Mouse (Mus musculus): ENCODE data around the gene Gm9732. TPM values are rescaled to one million over a fixed set of nuclear protein-coding genes. Genes with fewer than 3 reads are reported as not detected.
"Not testable (repeated sequence)": the region's sequence is repeated elsewhere in the genome, so short reads cannot be mapped to it uniquely, and the experiment has no call there.

The Gm9732 gene
- not detected for total RNA-seq (2021)
- not detected in 2 replicates for polyA plus RNA-seq (2012; rRNA removed)
- long read RNA-seq = 0 reads

- H3K36me3 ChIP-seq (ENCODE audit: control insufficient read depth, insufficient read depth, low read length); H3K9ac ChIP-seq (ENCODE audit: low read depth, low read length); intact Hi-C loops (cut with DNase I); H3K27me3 ChIP-seq (ENCODE audit: control insufficient read depth, insufficient read depth, low read length); H3K4me1 ChIP-seq (ENCODE audit: control insufficient read depth, insufficient read depth, low read length); H3K79me2 ChIP-seq (replicated peaks; ENCODE audit: control insufficient read depth, insufficient read depth, low read length); H3K27ac ChIP-seq; H3K4me3 ChIP-seq: not testable (repeated sequence)
- peak in 1 of 2 experiments; percentile 47 for DNase-seq
- WGBS = 67% methylated on average over 8 of the region's 8 CpGs
Measured at GRCm38 (mm10) chr14:43274986-43275511, at the start of gene Gm9732. Gene Gm9732, plus strand, starts transcription at chr14:43275036.

DNA sequence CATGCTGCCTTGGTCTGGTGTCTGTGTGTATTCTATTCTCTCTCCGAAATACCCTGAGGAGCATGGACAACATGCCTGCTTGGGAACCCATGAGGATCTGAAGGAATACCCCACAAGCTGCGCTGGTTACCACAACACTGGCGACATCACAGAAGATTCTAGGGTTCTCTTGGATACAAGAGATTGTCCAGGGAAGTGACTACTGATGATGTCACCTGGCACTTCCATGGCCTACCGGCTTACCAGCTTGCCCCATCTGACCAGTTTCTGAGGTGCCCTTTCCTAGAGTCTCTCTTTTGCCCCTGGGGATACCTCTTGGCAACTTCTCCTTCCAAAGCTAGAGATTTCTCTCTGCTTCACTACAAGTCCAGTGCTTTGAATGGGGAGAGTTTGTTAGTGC is 39.6 kb upstream of the Gm9732 start, which contains the start of gene Gm8122:
Gene Gm8122, minus strand, starts transcription at position 101 of the 400 bp plus-strand sequence.
- WGBS = 82% methylated on average over 4 of the region's 4 CpGs
- intact Hi-C loops (cut with DNase I) = not testable (repeated sequence)

GRCm38 (mm10) chr14:43237769-43238168 is 37.1 kb upstream of the Gm9732 start:
- intact Hi-C loops (cut with DNase I); H3K36me3 ChIP-seq (ENCODE audit: control insufficient read depth, insufficient read depth, low read length); H3K79me2 ChIP-seq (replicated peaks; ENCODE audit: control insufficient read depth, insufficient read depth, low read length); H3K4me1 ChIP-seq (ENCODE audit: control insufficient read depth, insufficient read depth, low read length); H3K4me3 ChIP-seq; DNase-seq; H3K9ac ChIP-seq (ENCODE audit: low read depth, low read length); H3K27ac ChIP-seq; H3K27me3 ChIP-seq (ENCODE audit: control insufficient read depth, insufficient read depth, low read length): not testable (repeated sequence)

More for the DNA sequence above, 39.6 kb upstream of the Gm9732 start, which contains the start of gene Gm8122:
- H3K4me3 ChIP-seq; DNase-seq; H3K27me3 ChIP-seq (ENCODE audit: control insufficient read depth, insufficient read depth, low read length); H3K79me2 ChIP-seq (replicated peaks; ENCODE audit: control insufficient read depth, insufficient read depth, low read length); H3K27ac ChIP-seq; H3K36me3 ChIP-seq (ENCODE audit: control insufficient read depth, insufficient read depth, low read length); H3K9ac ChIP-seq (ENCODE audit: low read depth, low read length); H3K4me1 ChIP-seq (ENCODE audit: control insufficient read depth, insufficient read depth, low read length): not testable (repeated sequence)

- H3K79me2 ChIP-seq (replicated peaks; ENCODE audit: control insufficient read depth, insufficient read depth, low read length); H3K4me1 ChIP-seq (ENCODE audit: control insufficient read depth, insufficient read depth, low read length); H3K4me3 ChIP-seq; intact Hi-C loops (cut with DNase I); H3K27me3 ChIP-seq (ENCODE audit: control insufficient read depth, insufficient read depth, low read length); H3K9ac ChIP-seq (ENCODE audit: low read depth, low read length); H3K36me3 ChIP-seq (ENCODE audit: control insufficient read depth, insufficient read depth, low read length); H3K27ac ChIP-seq: not testable (repeated sequence)
- DNase-seq = peak in 1 of 2 experiments; percentile 37
- 27% methylated on average over 10 of the region's 12 CpGs for WGBS
Measured at GRCm38 (mm10) chr14:43249611-43250170, 25.1 kb upstream of the Gm9732 start.

DNA sequence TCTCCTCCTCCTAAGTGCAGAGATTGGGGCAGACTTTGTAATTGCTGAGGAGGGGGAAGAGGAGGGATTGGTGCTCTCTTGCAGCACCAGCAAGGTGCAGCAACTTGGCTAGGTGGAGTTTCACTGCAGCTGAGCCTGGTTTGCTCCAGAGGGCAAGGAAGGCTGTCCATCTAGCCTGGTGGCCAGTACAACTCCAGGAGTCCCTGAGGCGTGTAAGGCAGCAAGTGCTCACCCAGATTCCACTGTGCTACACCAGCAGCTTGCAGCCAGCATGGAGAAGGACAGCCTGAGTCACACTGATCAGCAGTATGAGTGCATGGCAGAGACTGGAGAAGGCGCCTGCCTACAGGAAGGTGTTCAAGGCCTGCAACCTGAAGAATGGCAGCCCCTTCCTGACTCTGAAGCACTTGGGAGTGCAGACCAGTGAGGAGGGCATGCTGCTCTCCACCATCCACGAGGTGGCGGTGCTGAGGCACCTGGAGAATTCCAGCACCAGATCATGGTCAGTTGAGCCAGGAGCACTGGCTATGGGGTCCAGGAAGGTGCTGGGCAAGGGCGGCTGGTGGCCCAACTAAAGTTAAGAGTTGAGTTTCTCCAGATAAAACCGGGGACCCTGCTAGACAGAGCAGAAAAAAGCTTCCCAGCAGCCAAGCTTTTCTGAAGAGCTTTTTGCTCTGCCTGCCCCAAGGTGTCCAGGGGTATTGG is 24.1 kb upstream of the Gm9732 start:
- H3K4me1 ChIP-seq (ENCODE audit: control insufficient read depth, insufficient read depth, low read length); H3K9ac ChIP-seq (ENCODE audit: low read depth, low read length); DNase-seq; H3K36me3 ChIP-seq (ENCODE audit: control insufficient read depth, insufficient read depth, low read length); intact Hi-C loops (cut with DNase I); H3K79me2 ChIP-seq (replicated peaks; ENCODE audit: control insufficient read depth, insufficient read depth, low read length); H3K4me3 ChIP-seq; H3K27me3 ChIP-seq (ENCODE audit: control insufficient read depth, insufficient read depth, low read length); H3K27ac ChIP-seq: not testable (repeated sequence)
- 26% methylated on average over 5 of the region's 6 CpGs for WGBS

- H3K27ac ChIP-seq; H3K4me3 ChIP-seq; H3K79me2 ChIP-seq (replicated peaks; ENCODE audit: control insufficient read depth, insufficient read depth, low read length); H3K36me3 ChIP-seq (ENCODE audit: control insufficient read depth, insufficient read depth, low read length); H3K27me3 ChIP-seq (ENCODE audit: control insufficient read depth, insufficient read depth, low read length); DNase-seq; intact Hi-C loops (cut with DNase I); H3K4me1 ChIP-seq (ENCODE audit: control insufficient read depth, insufficient read depth, low read length); H3K9ac ChIP-seq (ENCODE audit: low read depth, low read length): not testable (repeated sequence)
- 55% methylated on average over 1 of the region's 1 CpGs for WGBS
Measured at GRCm38 (mm10) chr14:43256511-43256910, 18.3 kb upstream of the Gm9732 start.

GRCm38 (mm10) chr14:43258349-43258748 is 16.5 kb upstream of the Gm9732 start, which contains the start of gene Gm8126:
Gene Gm8126, plus strand, starts transcription at chr14:43258649.
- H3K79me2 ChIP-seq (replicated peaks; ENCODE audit: control insufficient read depth, insufficient read depth, low read length); H3K36me3 ChIP-seq (ENCODE audit: control insufficient read depth, insufficient read depth, low read length); H3K4me1 ChIP-seq (ENCODE audit: control insufficient read depth, insufficient read depth, low read length); H3K9ac ChIP-seq (ENCODE audit: low read depth, low read length); H3K27ac ChIP-seq; H3K27me3 ChIP-seq (ENCODE audit: control insufficient read depth, insufficient read depth, low read length); DNase-seq; H3K4me3 ChIP-seq; intact Hi-C loops (cut with DNase I): not testable (repeated sequence)
- WGBS = 68% methylated on average over 3 of the region's 4 CpGs

DNA sequence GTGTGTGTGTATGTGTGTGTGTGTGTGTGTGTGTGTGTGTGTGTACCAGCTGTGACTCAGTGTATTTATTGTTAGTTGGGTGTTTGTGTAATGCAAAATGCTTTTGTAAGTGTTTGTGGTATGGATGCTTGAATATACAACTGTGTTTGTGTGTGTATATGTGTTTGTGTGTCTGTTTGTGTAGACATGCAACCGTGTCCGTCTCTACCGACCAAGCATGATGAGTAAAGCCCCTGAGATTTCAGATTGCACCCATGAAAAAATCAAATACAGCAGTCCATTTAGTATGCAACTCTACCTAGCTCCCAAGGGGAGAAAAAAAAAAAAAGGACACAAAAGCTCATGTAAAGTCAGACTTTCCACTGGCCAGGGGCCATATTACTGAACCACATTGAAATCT is 11.4 kb upstream of the Gm9732 start:
- H3K4me1 ChIP-seq (ENCODE audit: control insufficient read depth, insufficient read depth, low read length); H3K36me3 ChIP-seq (ENCODE audit: control insufficient read depth, insufficient read depth, low read length); H3K27ac ChIP-seq; H3K79me2 ChIP-seq (replicated peaks; ENCODE audit: control insufficient read depth, insufficient read depth, low read length); DNase-seq; H3K9ac ChIP-seq (ENCODE audit: low read depth, low read length); H3K27me3 ChIP-seq (ENCODE audit: control insufficient read depth, insufficient read depth, low read length); H3K4me3 ChIP-seq; intact Hi-C loops (cut with DNase I): not testable (repeated sequence)
- 81% methylated on average over 3 of the region's 3 CpGs for WGBS

GRCm38 (mm10) chr14:43268521-43269084 is 6.2 kb upstream of the Gm9732 start:
- DNase-seq; H3K27ac ChIP-seq; H3K36me3 ChIP-seq (ENCODE audit: control insufficient read depth, insufficient read depth, low read length); H3K27me3 ChIP-seq (ENCODE audit: control insufficient read depth, insufficient read depth, low read length); H3K4me3 ChIP-seq; H3K4me1 ChIP-seq (ENCODE audit: control insufficient read depth, insufficient read depth, low read length); H3K9ac ChIP-seq (ENCODE audit: low read depth, low read length); H3K79me2 ChIP-seq (replicated peaks; ENCODE audit: control insufficient read depth, insufficient read depth, low read length); intact Hi-C loops (cut with DNase I): not testable (repeated sequence)
- 20% methylated on average over 2 of the region's 2 CpGs for WGBS

Data from heart, adult 2 months (tissue).